Mouse (Mus musculus): ENCODE data around the gene Nos1ap.

GRCm38 (mm10) chr1:170293257-170293656, 296.4 kb downstream of the Nos1ap start:
- TF ChIP-seq CTCF (IDR thresholded peaks at IDR 0.05; ENCODE audit: borderline replicate concordance, insufficient read depth, low read depth, low read length) (no peak), POLR2A (IDR thresholded peaks at IDR 0.05; ENCODE audit: borderline replicate concordance, insufficient read depth, low read length) (no peak)

Measured in cerebellum, adult 2 months (tissue).